Mouse (Mus musculus) thymus, postnatal 25 days (tissue): ENCODE results near the gene Fam83c.

Experiments
- DNase-seq: peaks from one replicate; pipeline ENCODE4 v3.0.0; 2022

Gene Fam83c

GRCm38 (mm10) chr2:155825904-155826629, 8.6 kb downstream of the Fam83c start:
- DNase-seq = peak; percentile 19

GRCm38 (mm10) chr2:155823722-155824121, 10.9 kb downstream of the Fam83c start:
- DNase-seq = no peak

- no peak for DNase-seq
Measured at GRCm38 (mm10) chr2:155820779-155821178, 13.9 kb downstream of the Fam83c start.

GRCm38 (mm10) chr2:155819449-155820251, 15.0 kb downstream of the Fam83c start:
- no peak for DNase-seq

- DNase-seq = no peak
Measured at GRCm38 (mm10) chr2:155819392-155819448, 15.4 kb downstream of the Fam83c start, which contains the start of gene BC029722. BC029722 (minus strand) TSS chr2:155819426.

- DNase-seq = peak; percentile 95
Measured at GRCm38 (mm10) chr2:155818596-155819391, 15.9 kb downstream of the Fam83c start.

GRCm38 (mm10) chr2:155817301-155818245, 17.1 kb downstream of the Fam83c start:
- DNase-seq = no peak

GRCm38 (mm10) chr2:155816179-155816578, 18.5 kb downstream of the Fam83c start:
- DNase-seq = no peak

GRCm38 (mm10) chr2:155814829-155815228, 19.8 kb downstream of the Fam83c start:
- no peak for DNase-seq

GRCm38 (mm10) chr2:155812637-155813036, 22.0 kb downstream of the Fam83c start:
- DNase-seq = no peak

- DNase-seq = peak; percentile 80
Measured at GRCm38 (mm10) chr2:155811821-155812396, 22.7 kb downstream of the Fam83c start.

GRCm38 (mm10) chr2:155809620-155810019, 25.0 kb downstream of the Fam83c start:
- DNase-seq = no peak

- no peak for DNase-seq
Measured at GRCm38 (mm10) chr2:155807408-155807807, 27.2 kb downstream of the Fam83c start.

GRCm38 (mm10) chr2:155806548-155806947, 28.1 kb downstream of the Fam83c start:
- DNase-seq = no peak

GRCm38 (mm10) chr2:155805925-155806255, 28.8 kb downstream of the Fam83c start:
- no peak for DNase-seq

GRCm38 (mm10) chr2:155805231-155805924, 29.3 kb downstream of the Fam83c start:
- DNase-seq = no peak

- no peak for DNase-seq
Measured at GRCm38 (mm10) chr2:155804053-155804452, 30.6 kb downstream of the Fam83c start.

GRCm38 (mm10) chr2:155802761-155803160, 31.9 kb downstream of the Fam83c start:
- peak; percentile 25 for DNase-seq

- no peak for DNase-seq
Measured at GRCm38 (mm10) chr2:155798613-155799012, 36.0 kb downstream of the Fam83c start.

- DNase-seq = no peak
Measured at GRCm38 (mm10) chr2:155794674-155795445, 39.8 kb downstream of the Fam83c start.

GRCm38 (mm10) chr2:155792899-155793298, 41.8 kb downstream of the Fam83c start:
- no peak for DNase-seq
